Mouse (Mus musculus): ENCODE measurements around the gene Pepd. TPM values are rescaled to one million over a fixed set of nuclear protein-coding genes. Genes with fewer than 3 reads are reported as not detected.

Gene Pepd
- polyA plus RNA-seq, 1 experiment = 82.9 TPM

DNA sequence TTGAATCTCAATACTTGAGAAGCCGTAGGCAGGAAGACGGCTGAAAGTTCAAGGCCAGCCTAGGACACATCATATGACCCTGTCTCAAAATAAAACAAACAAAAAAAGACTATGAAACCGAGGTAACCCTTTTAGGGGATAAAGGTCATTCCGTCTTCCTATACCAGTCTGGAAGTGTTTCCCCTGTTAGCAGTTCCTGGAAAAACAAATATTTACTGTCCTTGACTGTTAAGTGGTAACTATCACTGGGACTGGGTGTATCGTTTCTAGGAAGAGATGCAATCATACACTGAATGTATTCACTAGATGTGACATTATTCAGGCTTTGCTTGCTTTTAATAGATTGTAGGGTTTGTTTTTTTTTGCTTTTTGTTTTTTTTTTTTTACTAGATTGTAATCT lies 178.4 kb downstream of the Pepd start:
- TF ChIP-seq MAX (IDR thresholded peaks at IDR 0.05) = no peak
- no peak for TF ChIP-seq FOSL1 (IDR thresholded peaks at IDR 0.05; ENCODE audit: insufficient read depth, low read length, poor library complexity, severe bottlenecking)
- TF ChIP-seq USF1 (IDR thresholded peaks at IDR 0.05; ENCODE audit: low read depth) = no peak
- no peak for TF ChIP-seq MYOG (IDR thresholded peaks at IDR 0.05; ENCODE audit: control insufficient read depth, extremely low read depth, insufficient read length)
- TF ChIP-seq CTCF (IDR thresholded peaks at IDR 0.05; ENCODE audit: control insufficient read depth, insufficient read depth, insufficient read length) = no peak
- no peak for TF ChIP-seq MYOD1 (IDR thresholded peaks at IDR 0.05; ENCODE audit: control insufficient read depth, insufficient read length, low read depth)
- no peak for TF ChIP-seq CEBPB (IDR thresholded peaks at IDR 0.05; ENCODE audit: low read depth)
- Histone ChIP-seq H3K79me2 (ENCODE audit: control insufficient read depth, insufficient read depth) (no peaks in the 10 kb centered on the region), H3K36me3 (ENCODE audit: control insufficient read depth, insufficient read depth) (no peaks in the 10 kb centered on the region), H3K4me3 (ENCODE audit: insufficient read depth, poor library complexity, severe bottlenecking) (no peak overlapping the region), H3K79me3 (ENCODE audit: low read depth) (no peaks in the 10 kb centered on the region), H3K27me3 (ENCODE audit: control insufficient read depth, insufficient read depth, insufficient read length) (no peaks in the 10 kb centered on the region), H3ac (ENCODE audit: control insufficient read depth, insufficient read length, low read depth) (no peak overlapping the region)

Small RNA genes within 50 kb of the gene (microRNA-seq; reads per million reads assigned to microRNA genes)
- not detected for gene Gm25033 (ENCODE audit: borderline microRNAs expressed)

Other genes starting within 250 kb of the Pepd start
- gene Chst8, start 99.7 kb upstream of the Pepd start, polyA plus RNA-seq (2012; fragmentation: generic; extraction: Trizol) = 0.09 TPM
- gene Cebpg, start 144.2 kb downstream of the Pepd start, polyA plus RNA-seq (2012; fragmentation: generic; extraction: Trizol) = 10.9 TPM
- 22.9 TPM for gene Cebpa, start 206.9 kb downstream of the Pepd start, polyA plus RNA-seq (2012; fragmentation: generic; extraction: Trizol)

All from C2C12 (cell line).